Mouse (Mus musculus) testis, postnatal 10 days (tissue): ENCODE data around the gene Fmo2.
A peak's percentile ranks its signal among the peaks of the same experiment; 100 is the strongest.

Experiments
- DNase-seq: peaks from one replicate; pipeline ENCODE4 v3.0.0; 2021; ENCODE audit warnings: low spot score

Gene Fmo2

DNA sequence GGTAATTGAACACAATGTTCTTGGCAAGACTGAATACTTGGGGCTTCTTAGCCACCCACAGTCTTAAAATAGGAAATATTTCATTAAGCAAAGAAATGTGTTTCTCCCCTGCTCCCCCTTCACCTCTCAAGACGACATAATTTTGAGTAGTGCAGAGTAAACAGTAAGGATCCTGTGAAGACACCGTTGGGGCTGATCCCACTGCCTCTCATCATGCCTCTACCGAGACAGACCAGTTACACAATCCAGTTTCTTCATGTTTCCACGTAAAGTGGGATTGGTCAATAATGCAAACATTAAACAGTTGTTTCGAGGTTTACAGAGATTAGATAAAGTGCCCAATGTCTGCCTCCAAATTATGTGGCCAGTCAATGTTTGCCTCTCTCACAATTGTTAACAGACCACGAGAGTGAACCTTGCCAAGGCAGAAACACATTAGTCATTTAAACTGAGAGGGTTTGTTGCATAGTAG is 6.5 kb downstream of the Fmo2 start:
- DNase-seq: no peak

DNA sequence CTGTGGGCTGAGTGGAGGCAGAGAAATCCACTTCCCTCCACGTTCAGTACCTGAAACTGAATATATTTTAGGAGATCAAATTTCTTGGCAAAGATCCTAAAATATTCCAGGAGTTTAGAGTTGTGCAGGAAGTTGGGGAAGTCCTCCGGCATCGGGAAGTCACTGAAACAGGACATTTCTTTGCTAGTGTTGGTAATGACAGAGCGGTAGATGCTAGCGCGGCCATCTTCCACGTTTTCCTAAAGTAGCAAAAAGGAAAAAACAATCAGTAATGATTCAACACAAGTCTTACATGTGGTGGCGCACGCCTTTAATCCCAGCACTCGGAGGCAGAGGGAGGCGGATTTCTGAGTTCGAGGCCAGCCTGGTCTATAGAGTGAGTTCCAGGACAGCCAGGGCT is 9.9 kb downstream of the Fmo2 start:
- DNase-seq: no peak

DNA sequence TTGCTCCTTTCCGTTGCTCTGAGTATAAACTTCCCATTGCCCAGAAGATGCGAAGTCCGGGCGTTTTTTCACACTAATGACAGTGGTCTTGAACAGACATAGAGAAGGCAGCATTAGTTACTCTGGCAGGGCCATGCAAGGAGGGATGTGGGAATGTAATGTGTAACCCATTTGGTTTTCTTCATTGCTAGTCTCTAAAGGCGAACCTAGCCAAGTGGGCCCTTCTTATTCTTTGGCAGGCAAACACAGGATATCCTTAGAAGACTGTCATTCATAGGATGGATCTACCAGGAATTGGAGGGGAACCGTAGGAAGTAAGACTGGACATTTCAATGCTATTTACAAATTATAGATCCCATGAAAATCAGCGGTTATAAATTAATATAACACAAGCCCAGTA is 10.9 kb downstream of the Fmo2 start:
- DNase-seq: no peak

DNA sequence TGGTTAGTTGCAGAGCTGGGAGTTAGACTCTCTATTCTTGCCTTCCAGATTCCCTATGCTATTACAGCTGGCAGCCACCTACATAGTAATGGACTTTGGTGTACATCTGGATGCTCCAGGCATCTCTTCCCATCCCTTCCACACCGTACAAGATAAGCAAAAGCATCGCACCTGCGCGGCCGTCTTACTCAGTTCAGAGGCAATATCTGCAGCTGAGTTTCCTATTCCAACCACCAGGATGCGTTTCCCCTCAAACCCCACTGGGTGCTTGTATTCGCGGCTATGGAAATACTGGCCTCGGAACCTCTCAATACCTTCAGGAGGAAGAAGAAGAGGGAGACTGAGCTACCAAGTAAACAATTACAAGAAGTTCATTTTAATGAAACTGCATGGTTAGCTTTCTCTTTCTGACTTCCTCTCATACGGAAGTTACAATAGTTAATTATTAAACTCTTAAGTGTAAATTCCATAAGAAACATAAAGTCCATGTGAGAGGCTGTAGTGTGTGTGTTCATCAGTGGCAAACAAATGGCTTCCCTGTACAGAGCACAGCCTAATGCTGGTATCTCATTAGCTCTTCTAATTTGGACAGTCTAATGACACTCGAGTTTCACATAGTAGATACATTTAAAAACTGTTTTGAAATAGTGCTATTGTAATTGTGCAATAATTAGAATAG is 12.2 kb downstream of the Fmo2 start:
- DNase-seq: no peak

DNA sequence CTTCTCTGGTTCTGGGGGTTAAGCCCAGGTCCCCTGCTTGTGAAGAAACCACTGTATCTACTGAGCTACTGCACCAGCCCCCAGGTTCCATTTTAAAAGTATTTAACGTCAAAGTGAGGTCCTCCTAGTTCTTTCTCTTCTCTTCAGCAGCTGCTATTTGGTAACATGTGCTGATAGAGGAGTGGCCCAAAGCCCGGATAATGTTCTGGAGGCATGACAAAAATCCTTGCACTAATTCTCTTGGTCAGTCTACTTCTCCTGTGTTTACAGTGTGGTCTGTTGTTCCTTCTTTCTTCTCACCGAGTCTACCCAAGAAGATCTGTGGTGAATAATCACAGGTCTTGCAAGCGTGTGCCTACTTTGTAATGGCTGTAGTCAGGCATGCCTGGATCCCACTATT is 15.8 kb downstream of the Fmo2 start:
- DNase-seq: no peak

DNA sequence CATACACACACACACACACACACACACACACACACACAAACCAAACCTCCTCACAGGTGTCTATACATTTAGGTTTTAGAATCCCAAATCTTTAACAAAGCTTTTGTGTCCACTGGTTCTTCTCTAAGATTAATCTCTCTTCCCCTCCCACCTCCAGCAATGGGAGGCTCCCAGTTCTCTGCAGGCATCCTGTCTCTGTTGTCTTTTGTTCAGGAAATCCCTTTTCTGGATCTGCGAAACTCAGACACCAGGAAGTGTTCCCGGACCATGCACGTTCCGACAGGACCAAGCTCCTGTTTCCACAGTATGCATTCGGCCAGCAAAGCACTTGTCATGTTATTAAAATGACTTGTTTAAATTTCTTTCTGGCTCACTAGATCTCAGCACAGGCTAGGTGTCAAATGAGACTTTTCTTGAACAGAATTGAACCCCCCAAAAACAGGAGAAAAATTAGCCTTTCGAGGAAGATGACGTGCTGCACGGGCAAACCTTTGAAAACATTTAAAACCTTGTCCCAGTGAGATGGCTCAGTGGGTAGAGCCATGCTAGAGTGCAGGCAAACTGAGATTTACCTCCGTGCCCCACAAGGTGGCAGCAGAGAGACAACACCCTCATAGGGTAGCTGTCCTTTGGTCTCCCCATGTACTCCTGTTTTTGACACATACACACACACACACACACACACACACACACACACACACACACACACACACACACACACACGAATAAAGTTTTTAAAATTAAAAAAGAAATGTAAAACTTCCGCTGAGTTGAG is 18.7 kb downstream of the Fmo2 start:
- DNase-seq: peak; percentile 81

DNA sequence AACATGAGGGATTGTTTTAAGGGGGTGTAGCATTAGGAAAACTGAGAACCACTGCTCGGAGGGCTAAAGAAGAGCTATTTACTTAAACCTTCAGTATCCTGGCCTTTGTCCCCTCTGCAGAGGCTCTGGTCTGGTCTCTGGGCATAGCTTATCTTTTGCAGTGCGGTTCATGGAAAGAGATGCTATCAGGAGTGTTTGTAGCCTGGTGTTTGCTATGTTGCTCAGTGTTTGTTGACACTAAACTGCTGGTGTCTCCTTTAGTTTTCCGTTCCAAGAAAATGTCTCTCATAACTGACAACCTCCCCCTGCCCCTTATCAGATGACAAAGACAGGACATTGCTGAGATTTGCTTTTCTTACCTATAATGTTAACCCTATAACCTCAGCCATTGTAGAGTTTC is 23.4 kb downstream of the Fmo2 start:
- DNase-seq: no peak

DNA sequence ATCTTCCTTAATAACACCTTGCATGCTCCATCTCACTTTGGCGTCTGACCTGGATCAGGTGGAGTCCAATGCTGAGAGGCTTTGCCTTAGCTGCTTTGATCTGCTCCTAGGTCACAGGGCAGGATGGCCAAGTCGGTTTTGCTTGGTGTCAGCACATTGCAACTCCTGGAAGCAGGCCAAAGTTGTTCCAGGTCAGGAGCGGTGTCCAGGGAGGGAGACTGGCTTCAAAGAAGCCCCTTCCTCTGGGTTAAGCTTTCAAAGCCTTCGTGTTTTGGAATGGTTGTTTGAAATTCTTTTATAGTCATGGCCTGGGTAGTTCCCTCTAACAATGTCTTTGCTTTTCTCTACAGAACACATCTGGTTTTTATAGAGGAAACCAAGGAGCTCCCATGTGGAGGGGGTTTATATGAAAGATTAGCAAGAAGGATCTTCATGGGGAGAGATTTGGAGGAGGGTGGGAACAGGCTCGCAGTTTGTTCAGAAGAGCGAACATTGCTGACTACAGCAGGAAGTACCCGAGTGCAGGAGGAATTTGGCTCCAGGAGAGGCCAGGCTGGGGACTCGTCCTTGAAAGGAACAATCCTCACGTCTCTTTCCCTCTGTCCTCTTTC is 26.7 kb downstream of the Fmo2 start:
- DNase-seq: peak; percentile 51

DNA sequence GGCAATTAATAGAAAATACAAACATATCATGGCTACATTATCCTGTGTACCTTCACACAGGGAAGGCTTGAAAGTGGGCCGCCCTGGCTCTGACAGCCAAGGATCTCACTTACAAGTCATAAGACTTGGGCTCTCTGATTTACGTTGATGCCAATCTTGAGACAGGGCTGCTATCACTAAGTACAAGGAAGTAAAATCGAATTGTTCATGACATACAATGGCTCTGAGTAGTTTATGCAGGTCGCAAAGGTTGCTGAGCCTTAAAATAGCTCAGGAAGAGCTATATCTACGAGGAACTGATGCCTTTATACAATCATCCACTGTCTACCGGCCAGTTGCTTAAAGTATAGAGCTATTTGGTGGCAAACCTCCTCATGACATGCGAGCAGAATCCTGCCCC is 27.5 kb downstream of the Fmo2 start:
- no peak for DNase-seq

DNA sequence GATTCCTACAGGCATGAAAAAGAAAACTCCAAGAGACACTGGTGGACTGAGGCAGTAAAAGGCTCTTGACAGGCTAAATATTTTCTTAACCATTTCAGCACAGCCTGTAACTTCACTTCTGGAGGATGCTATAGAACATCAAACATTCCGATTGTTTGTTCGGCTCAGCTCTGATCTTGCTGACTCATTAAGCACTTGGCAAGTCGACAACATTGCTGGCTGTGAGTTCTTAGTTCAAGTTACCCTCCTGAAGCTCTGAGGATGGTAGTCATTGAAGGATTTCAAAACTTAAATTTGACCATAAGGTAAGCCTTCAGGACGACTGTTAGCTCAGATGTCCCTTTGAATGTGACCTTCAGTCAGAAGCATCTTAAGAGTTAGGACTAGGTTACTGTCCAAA is 31.1 kb downstream of the Fmo2 start:
- DNase-seq: no peak

DNA sequence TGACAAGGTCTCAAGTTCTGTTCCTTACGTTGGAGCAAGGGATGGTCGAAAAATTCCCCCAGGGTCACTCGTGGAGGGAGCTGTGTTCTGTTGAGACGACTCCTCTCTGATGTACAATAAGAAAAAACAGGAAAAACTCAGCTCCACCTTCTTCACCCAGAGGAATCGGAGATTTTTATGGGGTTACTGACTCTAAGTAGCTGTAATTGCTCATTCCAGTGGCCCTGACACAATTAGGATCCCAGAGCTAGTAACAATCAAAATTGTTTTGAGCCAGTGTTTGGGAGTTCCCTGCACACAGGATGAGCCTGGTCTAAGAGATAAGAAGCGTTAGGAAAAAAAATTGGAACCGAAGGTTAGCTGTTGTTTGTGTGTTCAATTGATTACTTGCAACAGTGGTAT is 32.2 kb downstream of the Fmo2 start, which contains the start of gene Fmo1:
TSS of gene Fmo1 (minus strand) at position 331 of the 402 bp plus-strand sequence.
- DNase-seq: no peak

DNA sequence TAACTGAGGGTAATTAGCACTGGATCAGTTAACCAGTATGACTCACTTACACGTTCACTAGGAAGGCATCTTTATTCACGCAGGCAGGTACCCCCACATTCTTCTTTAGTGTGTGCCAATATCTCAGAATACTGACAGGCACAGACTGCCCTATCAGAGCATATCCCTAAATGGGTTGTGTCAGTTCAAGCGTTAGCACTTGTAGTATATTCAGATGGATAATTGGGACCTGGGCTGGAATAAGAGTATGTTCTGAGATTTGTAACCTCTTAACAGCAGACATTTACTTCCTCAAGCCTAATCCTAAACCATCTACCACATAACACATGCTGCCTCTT is 33.1 kb downstream of the Fmo2 start:
- DNase-seq: no peak

DNA sequence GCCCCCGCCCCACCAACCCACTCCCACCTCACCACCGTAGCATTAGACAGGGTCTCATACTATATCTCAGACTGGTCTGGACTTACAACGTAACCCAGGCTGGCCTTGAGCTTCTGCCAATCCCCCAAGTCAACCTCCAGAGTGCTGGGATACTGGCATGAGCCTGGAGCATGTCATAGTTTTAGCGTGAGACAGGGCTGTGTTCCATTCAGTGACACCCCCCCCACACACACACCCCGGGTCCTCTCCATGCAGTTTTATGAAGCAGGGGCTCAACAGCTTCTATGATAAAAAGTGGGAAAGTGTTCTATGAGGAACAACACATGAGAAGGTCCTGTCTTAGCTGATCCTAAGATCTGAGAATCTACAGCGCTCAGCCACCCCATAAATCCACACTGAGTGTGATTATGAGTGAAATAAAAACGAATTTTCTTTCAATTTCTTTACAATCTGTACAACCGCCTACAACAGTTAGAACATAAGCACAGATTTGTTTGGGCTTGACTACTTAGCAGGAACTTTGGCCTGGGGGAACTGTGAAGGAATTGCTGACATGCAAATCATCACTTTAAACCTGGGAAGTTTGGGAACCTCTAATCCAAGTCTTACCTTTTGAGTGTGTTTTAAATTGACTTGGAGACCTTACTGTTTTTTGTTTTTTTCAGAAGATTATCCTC is 33.6 kb downstream of the Fmo2 start:
- DNase-seq: no peak

DNA sequence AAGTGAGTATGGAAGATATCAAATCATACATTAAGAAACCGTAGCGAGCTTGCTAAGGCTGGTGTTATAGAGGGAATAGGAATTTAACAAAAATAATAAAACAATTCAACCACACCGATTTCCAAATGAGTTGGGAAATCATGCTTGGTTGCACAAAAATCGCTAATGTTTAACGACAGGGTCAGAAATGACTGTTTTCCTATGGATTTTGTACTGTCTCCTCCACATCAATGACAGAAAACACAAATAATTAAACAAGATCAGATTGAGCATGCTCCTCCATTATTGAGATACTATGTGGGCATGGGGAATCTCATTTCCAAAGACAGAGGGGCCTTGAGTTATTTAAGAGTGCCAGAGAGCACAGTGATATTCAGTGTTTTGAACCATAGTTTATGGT is 34.2 kb downstream of the Fmo2 start:
- no peak for DNase-seq

DNA sequence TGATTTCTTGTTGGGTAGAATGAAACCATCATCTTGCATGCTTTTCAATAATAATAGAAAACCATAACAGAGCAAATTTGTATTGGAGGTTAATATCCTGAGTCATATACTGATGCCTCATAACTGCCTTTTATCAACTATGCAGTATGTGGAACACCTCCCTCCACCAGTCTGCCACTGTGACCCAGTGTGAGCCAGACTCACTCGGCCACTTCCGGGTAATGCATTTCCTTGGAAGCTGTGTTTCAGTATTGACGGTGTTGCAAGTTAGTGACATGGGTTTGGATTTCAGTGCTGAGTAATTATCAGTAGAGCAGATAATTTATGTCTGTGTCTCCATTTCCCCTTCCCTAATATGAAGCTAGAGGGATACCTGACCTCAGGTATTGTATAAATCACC is 34.9 kb downstream of the Fmo2 start:
- no peak for DNase-seq

DNA sequence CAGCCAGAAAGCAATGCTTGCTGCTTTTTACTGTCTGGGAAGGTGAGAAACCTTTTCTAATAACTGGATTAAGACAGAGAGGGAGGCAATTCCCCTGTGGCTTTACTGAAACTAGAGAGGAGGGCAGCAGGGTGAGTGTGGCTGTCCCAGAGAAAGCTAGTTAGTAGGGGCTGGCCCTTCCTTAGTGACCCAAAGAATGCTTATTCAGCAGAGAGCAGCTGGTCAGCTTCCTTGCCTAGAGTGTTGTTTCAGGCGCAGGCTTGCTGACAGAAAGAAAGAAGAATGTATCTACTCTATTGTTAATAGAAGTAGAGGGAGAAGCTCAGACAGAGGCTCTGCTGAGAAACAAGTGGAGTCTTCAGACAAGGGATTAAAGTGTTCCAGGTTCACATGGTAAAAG is 36.2 kb downstream of the Fmo2 start:
- DNase-seq: no peak

DNA sequence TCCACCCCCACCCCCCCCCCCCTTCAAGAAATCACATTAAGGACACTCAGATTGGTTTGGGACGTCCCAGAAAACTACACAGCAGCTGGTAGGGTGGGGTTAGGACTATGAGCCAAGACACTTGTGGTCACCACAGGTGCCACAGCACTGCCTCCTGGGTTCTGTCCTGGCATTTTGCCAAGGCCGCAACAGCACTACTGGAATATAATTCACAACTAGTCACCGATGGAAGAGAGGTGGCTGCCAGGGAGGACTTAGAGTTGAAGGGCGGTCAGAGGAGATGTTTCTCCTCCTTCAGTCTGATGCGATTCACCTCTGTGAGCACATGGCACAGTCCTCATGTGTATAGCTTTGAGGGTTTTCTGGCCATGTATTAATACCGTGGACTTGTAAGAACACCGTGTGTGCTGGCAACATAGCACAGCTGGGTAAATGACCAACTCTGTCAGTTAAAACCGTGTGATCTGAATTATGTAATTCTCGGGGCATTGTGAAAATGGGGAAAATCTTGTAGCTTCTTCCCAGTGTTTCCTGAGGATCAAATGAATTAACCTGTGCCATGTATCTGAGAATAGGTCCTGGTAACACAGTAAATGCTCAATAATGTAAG is 38.4 kb downstream of the Fmo2 start:
- peak; percentile 44 for DNase-seq

DNA sequence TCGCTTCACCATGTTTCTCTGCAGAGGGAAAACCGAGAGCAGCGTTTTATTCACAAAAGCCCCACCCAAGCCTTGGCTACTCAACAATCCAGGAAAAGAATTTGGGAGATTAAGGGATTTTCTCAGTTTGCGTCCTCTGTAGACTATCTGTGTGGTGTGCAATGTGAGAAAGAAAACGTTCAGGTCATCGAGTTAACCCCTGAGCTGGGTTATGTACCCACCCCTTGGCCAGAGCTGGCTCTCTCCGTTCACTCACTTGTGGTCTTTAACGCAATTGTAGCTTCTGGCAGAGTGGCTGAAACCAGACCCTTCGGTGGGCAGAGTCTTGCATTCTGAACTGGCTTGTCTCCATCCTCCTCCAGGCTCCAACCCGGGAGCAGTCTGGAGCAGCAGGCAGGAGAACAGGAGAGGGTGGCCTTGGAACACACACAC is 39.0 kb downstream of the Fmo2 start:
- peak; percentile 47 for DNase-seq

DNA sequence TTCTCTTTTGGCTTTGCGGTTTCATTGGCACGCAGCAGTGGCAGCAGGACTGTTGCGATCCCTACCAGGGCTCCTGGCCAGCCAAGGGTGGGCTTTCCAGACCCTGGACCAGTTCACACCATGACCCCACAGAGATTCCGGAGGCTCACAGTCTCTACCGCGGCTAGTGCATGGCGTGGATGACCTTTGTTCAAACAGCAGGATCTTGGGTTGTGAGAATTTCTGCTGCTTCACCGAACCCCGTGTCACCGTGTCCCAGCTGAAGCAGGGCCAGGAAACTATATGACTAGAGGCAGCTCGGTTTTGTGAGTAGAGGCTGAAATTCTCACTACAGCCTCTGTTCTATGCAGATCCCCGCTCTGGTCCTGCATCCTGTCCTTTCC is 39.8 kb downstream of the Fmo2 start:
- peak; percentile 44 for DNase-seq

DNA sequence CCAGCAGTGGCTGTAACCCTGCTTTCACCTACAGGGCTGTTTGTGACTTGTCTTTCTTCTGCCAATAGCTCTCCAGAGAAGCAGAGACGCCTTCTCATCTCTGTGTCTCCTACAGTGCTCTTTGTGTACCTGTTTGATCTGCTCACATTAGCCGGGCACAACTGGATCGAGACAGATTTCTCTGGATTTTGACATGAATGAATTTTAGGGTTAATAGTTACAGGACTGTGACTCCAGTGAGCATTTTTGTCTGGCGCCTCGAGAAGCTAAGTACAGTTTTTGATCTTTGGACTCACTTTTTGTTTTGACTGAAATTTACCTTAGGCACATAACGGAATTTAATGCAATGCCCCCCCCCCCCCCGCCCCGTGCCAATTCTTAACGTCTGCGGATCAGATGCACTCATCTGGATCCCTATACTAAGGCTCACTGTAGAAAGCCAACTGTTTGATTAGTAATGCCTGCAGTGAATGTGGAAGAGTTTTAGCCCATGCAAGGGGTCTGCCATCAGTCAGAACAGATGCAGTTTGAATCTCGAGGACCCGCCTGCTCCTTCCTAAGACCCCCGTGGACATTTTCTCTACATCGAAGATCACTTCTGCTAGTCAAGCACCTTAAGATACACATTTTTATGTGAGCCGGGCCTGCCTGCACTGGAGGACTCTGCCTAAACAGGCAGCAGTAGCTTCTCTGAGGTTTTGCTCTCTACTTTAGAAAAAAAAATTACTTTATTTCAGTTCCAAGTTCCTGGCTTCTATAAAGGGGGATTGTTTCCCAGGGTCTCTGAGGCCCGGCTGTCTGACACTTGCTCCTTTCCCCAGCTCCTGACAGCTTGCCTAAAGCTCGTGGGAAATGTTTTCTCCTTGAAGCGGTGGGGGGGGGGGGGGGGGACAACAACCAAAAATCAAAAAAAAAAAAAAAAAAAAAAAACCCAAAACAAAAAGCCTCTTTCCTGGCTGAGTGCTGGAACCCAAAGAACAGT is 40.5 kb downstream of the Fmo2 start:
- DNase-seq: no peak

DNA sequence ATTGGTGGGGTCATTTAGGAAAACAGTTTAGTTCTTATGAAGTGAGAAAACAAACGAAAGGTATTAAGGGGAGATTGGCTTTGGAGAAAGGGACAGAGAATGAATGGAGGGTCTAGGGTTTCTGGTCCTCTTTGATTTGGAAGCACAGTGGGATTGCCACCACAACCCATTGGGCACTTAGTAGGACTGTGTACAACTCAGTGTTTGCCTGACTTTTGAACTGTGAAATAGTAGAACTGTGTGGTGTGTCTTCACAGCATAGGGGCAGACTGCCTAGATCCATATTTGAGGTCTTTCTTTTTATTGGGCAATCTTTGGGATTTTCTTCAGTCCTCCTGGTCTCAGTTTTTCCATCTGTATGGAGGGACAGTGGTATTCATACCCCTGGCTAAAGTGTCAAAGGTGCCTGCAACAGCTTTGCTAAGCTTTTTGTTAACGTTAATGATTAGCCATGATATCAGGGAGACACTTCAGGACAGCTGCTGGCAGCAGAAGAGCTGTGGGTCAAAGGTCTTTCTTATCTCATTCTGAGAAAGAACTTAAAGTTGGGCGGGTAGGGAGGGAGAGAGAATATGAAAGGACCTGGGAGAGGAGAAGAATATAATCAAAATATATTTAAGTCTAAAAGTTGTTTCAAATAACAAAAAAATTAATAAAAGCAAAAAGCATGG is 44.6 kb downstream of the Fmo2 start:
- DNase-seq: no peak
